Mouse (Mus musculus): ENCODE measurements around the gene Ptprs.

GRCm38 (mm10) chr17:56370090-56370489 lies 106.2 kb downstream of the Ptprs start:
- TF ChIP-seq CTCF (IDR thresholded peaks at IDR 0.05 in 2 of 3, conservative IDR thresholded peaks at IDR 0.05 in 1 of 3; ENCODE audit: control insufficient read depth in 1 of 3, insufficient read depth in 1 of 3, low read depth in 2 of 3, low read length in 3 of 3, poor library complexity in 1 of 3, severe bottlenecking in 1 of 3) (no peak), NRF1 (IDR thresholded peaks at IDR 0.05; ENCODE audit: insufficient read depth, low read depth, low read length, poor library complexity, severe bottlenecking) (no peak), GATA1 (IDR thresholded peaks at IDR 0.05; ENCODE audit: low read depth, low read length) (no peak), MYC (IDR thresholded peaks at IDR 0.05; ENCODE audit: low read depth, low read length) (no peak), CHD2 (IDR thresholded peaks at IDR 0.05; ENCODE audit: low read length) (no peak)
